Mouse (Mus musculus) forebrain, embryonic 14.5 days (tissue): Measurements from ENCODE around the gene Ccdc177. TPM values are rescaled to one million over a fixed set of nuclear protein-coding genes. Genes with fewer than 3 reads are reported as not detected.

ENCODE experiments used
- ATAC-seq: fragments of 200-750 bp; cut with Nextera tagmentation; 2 replicates; pipeline ENCODE4 v1.8.0; 2017; ENCODE audit warnings: mild to moderate bottlenecking, moderate library complexity
- DNase-seq: peaks from one replicate; pipeline ENCODE4 v3.0.0-alpha.2; 2015; ENCODE audit warnings: low spot score
- H3K27ac ChIP-seq: fragments of 300-500 bp; sonication (generic); 2 replicates; pipeline ENCODE4 v1.5.1; 2014; ENCODE audit warnings: low read depth, mild to moderate bottlenecking, control low read depth, low read length, moderate library complexity
- H3K27me3 ChIP-seq: fragments of 300-500 bp; sonication (generic); replicated peaks from 2 replicates; pipeline ENCODE4 v1.6.1; 2014; ENCODE audit warnings: low read length, control low read depth, mixed read lengths; ENCODE audit not compliant: control insufficient read depth, insufficient read depth
- H3K36me3 ChIP-seq: fragments of 300-500 bp; sonication (generic); 2 replicates; pipeline ENCODE4 v1.6.1; 2014; ENCODE audit warnings: low read length, control low read depth; ENCODE audit not compliant: control insufficient read depth, insufficient read depth
- H3K4me1 ChIP-seq: fragments of 300-500 bp; sonication (generic); 2 replicates; pipeline ENCODE4 v1.6.1; 2014; ENCODE audit warnings: antibody characterized with exemption, low read length, control low read depth; ENCODE audit not compliant: control insufficient read depth, insufficient read depth
- H3K4me2 ChIP-seq: fragments of 300-500 bp; sonication (generic); 2 replicates; pipeline ENCODE4 v1.6.1; 2014; ENCODE audit warnings: mild to moderate bottlenecking, control low read depth, low read length
- H3K4me3 ChIP-seq: fragments of 300-500 bp; sonication (generic); 2 replicates; pipeline ENCODE4 v1.5.1; 2014; ENCODE audit warnings: low read depth, low read length, control low read depth
- H3K9ac ChIP-seq: fragments of 300-500 bp; sonication (generic); 2 replicates; pipeline ENCODE4 v1.6.1; 2014; ENCODE audit warnings: mild to moderate bottlenecking, low read length, control low read depth, moderate library complexity
- H3K9me3 ChIP-seq: fragments of 300-500 bp; sonication (generic); replicated peaks from 2 replicates; pipeline ENCODE4 v1.6.1; 2016; ENCODE audit warnings: low read length, control low read depth, mixed read lengths; ENCODE audit not compliant: control insufficient read depth
- WGBS: fragments of 180-500 bp; shearing (Covaris S2); extraction: QIAGEN DNeasy Blood & Tissue Kit; methylation state at CpG from one replicate; pipeline ENCODE4 v1.1.7; 2014; 5-methylcytosine and 5-hydroxymethylcytosine counted together
- polyA plus RNA-seq: library from polyadenylated mRNA; unstranded; fragments of >200 nt; fragmentation: Nextera tagmentation; extraction: Ambion mirVana; gene quantifications from 2 replicates; pipeline ENCODE4 v1.2.1, GENCODE M21; 2014

Gene Ccdc177
- polyA plus RNA-seq, 1 experiment from 2014 or later = 6.7 TPM

DNA sequence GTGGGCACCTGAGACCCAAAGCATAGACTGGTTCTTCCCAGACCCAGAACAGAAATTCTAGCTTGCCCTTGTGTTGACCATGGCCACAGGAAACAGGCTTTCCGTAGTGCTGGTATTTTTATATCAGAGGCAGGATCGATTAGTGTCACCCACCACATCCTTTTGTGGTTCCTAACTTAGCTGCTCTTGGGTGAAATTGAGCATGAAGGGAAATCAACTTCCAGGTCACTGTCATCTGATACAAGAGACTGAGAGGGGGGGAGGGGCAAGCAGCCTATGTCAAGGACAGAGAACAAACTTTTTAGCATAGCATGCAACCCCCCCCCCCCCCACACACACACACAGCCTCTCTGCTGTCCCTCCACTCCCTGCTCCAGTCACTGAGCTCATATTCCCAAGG, 41.3 kb downstream of the Ccdc177 start:
- 91% methylated on average over 2 of the region's 2 CpGs for WGBS
- Histone ChIP-seq H3K27ac (no peak overlapping the region), H3K4me1 (no peaks in the 10 kb centered on the region), H3K9me3 (no peaks in the 10 kb centered on the region), H3K27me3 (no peaks in the 10 kb centered on the region), H3K4me3 (no peak overlapping the region), H3K9ac (no peak overlapping the region), H3K36me3 (no peaks in the 10 kb centered on the region), H3K4me2 (no peak overlapping the region)
- ATAC-seq (no peak), DNase-seq (no peak)

DNA sequence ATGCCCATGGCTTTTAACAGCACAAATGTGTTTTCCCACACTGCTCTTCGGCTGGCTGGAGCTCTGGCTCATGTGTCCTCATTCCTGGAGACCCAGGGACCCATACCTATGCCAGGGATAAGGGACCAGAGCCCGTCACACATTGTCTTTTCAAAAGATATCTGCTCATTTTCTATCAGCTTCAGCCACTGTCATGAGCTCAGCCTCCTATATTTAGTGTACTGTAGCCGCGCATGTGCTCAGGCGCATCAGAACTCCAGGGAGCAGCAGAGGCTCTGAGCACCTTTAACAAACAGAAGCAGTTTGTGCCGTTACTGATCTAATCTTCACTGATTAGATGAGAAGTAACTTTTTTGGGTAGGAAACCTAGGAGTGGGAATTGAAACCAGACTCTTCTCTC, 44.6 kb downstream of the Ccdc177 start:
- Histone ChIP-seq H3K4me2 (no peak overlapping the region), H3K27ac (no peak overlapping the region), H3K9me3 (no peaks in the 10 kb centered on the region), H3K36me3 (no peaks in the 10 kb centered on the region), H3K9ac (no peak overlapping the region), H3K4me1 (no peaks in the 10 kb centered on the region), H3K4me3 (no peak overlapping the region), H3K27me3 (no peaks in the 10 kb centered on the region)
- 74% methylated on average over 6 of the region's 6 CpGs for WGBS
- ATAC-seq = no peak
- no peak for DNase-seq

DNA sequence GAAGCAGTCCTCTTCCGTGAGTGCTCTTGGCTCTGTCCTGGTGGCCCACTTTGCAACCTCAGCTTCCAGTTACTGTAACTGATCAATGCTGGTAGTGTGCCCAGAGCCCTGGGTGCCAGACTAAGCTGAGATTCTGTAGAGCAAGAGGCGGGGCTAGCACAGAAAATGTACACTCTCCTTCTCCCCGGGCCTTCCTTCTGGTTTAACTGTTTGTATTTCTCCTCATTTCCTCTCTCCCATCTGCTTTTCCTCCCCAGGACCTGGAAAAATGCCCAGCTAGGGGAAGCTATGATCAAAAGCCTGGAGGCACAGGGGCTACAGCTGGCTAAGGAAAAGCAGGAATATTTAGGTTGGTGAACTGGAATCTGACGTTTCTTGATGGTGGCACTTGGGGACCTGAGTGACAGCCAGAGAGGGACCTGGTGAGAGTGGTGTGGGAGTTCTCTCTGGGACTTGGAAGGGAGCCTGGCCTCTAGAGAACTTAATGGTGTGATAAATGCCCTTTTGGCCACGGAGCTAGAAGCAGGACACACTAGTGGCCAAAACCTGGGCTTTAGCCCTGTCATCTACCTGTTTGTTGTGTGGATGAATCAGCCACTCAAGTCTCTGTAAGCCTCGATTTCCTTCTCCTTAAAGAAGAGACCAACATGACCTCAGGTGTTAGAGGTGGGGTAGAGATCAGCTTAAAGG, 53.4 kb downstream of the Ccdc177 start:
- H3K27ac ChIP-seq = no peak overlapping the region; the same call in 1 of the 2 replicates
- DNase-seq (peak; percentile 86), ATAC-seq (peak; percentile 92)
- H3K9me3 ChIP-seq = no peaks in the 10 kb centered on the region
- H3K27me3 ChIP-seq = no peaks in the 10 kb centered on the region
- WGBS = 30% methylated on average over 6 of the region's 6 CpGs
- no peak overlapping the region for H3K4me2 ChIP-seq
- no peak overlapping the region for H3K9ac ChIP-seq
- H3K4me1 ChIP-seq = peaks cover 6% of the 10 kb centered on the region
- H3K36me3 ChIP-seq = no peaks in the 10 kb centered on the region
- H3K4me3 ChIP-seq = no peak overlapping the region

DNA sequence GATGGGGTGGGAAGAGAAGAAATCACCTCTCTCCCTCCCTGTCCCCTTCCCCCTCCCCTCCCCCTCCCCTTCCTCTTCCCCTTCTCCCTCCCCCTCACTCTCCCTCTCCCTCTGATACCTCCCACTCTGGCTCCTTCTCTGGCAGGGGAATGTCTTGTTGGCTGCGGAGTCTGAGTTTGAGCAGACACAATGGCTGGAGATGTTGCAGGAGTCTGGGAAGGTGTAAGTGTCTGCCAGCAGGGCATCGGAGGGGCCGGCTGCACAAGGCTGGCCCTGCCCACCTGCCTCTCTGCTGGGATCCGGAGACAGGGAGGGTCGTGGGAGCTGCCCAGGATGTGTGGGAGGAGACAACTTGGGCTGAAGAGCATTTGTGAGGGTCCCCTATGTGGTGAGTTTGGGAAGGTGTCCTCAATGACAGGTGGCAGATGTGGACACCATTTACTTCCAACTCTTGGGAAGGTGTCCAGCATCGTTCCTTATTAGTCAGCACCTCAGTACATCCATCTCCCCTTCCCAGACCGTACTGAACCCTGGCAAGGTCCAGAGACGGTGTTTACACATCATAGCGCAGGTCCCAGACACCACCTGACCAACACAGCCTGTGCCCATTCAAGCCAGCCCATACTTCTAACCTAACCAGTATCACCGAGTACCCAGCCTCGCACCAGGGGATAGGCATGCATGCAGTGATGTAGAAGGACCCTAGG, 54.1 kb downstream of the Ccdc177 start:
- Histone ChIP-seq H3K9ac (no peak overlapping the region), H3K36me3 (no peaks in the 10 kb centered on the region), H3K4me1 (peaks cover 6% of the 10 kb centered on the region), H3K27me3 (no peaks in the 10 kb centered on the region), H3K9me3 (no peaks in the 10 kb centered on the region), H3K4me2 (no peak overlapping the region), H3K4me3 (no peak overlapping the region), H3K27ac (no peak overlapping the region; the same call in 1 of the 2 replicates)
- 59% methylated on average over 11 of the region's 11 CpGs for WGBS
- peak; percentile 35; the same call in 1 of the 2 replicates for ATAC-seq
- peak; percentile 35 for DNase-seq

Other genes starting within 250 kb of the Ccdc177 start
- 14.7 and 14.8 TPM in 2 replicates for gene Galnt16, start 242.4 kb downstream of the Ccdc177 start, polyA plus RNA-seq
- gene Slc39a9, start 116.8 kb downstream of the Ccdc177 start, polyA plus RNA-seq = 22.4 and 28.4 TPM in 2 replicates
- gene Erh, start 116.3 kb downstream of the Ccdc177 start, polyA plus RNA-seq = 254 and 324 TPM in 2 replicates
- gene Plekhd1, start 68.1 kb downstream of the Ccdc177 start, polyA plus RNA-seq = 0.15 and 0.38 TPM in 2 replicates
- 11.7 and 13.4 TPM in 2 replicates for gene Susd6, start 29.8 kb upstream of the Ccdc177 start, polyA plus RNA-seq
- 245 and 274 TPM in 2 replicates for gene Srsf5, start 184.8 kb upstream of the Ccdc177 start, polyA plus RNA-seq
- gene Slc10a1, start 208.0 kb upstream of the Ccdc177 start, polyA plus RNA-seq = 0.10 and 0.22 TPM in 2 replicates